Mouse (Mus musculus): ENCODE results near the gene Exoc3. TPM values are rescaled to one million over a fixed set of nuclear protein-coding genes. Genes with fewer than 3 reads are reported as not detected.
A peak's percentile ranks its signal among the peaks of the same experiment; 100 is the strongest.

Gene Exoc3
- polyA plus RNA-seq, 1 experiment from 2014 or later: 76.5 TPM

DNA sequence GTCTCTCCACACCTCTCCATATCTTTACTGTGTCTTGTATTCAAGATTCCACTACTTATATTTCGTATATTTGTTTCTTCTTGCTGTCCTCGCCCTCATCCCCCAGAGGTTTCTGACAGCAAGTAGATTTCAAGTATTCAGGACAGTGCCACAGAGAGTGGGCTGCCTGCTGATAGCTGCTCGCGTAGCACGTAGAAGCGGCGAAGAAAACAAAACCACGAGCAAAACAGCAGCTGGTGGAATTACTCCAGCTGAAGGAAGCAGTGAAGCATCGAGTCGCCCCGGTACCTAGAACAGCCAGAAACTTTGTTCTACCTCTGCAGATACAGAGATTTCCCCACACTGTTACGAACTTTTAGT, 434 bp upstream of the Exoc3 start:
- WGBS: 13% methylated on average over 12 of the region's 12 CpGs
- Histone ChIP-seq H3K4me1 (ENCODE audit: insufficient read depth) (no peaks in the 10 kb centered on the region), H3K4me3 (ENCODE audit: low read depth, low read length) (peak overlapping the region; percentile 62), H3K9ac (peak overlapping the region; percentile 64), H3K4me2 (peak overlapping the region; percentile 93), H3K36me3 (ENCODE audit: insufficient read depth) (peaks cover 12% of the 10 kb centered on the region), H3K9me3 (ENCODE audit: low read depth, low read length) (no peaks in the 10 kb centered on the region), H3K27me3 (ENCODE audit: insufficient read depth, low read length) (no peaks in the 10 kb centered on the region), H3K27ac (ENCODE audit: low read depth) (peak overlapping the region; percentile 89)
- no peak for TF ChIP-seq CTCF (IDR thresholded peaks at IDR 0.05; ENCODE audit: low read depth)
- DNase-seq (peak; percentile 38), ATAC-seq (ENCODE audit: insufficient read depth) (peak; percentile 76)

GRCm38 (mm10) chr13:74196451-74196850, 12.1 kb downstream of the Exoc3 start:
- Histone ChIP-seq H3K4me1 (ENCODE audit: insufficient read depth) (no peaks in the 10 kb centered on the region), H3K27me3 (ENCODE audit: insufficient read depth, low read length) (no peaks in the 10 kb centered on the region), H3K27ac (ENCODE audit: low read depth) (no peak overlapping the region), H3K9me3 (ENCODE audit: low read depth, low read length) (no peaks in the 10 kb centered on the region), H3K9ac (no peak overlapping the region), H3K36me3 (ENCODE audit: insufficient read depth) (peaks cover 37% of the 10 kb centered on the region), H3K4me3 (ENCODE audit: low read depth, low read length) (no peak overlapping the region), H3K4me2 (no peak overlapping the region)
- WGBS: 76% methylated on average over 3 of the region's 3 CpGs
- DNase-seq: no peak
- no peak for ATAC-seq (ENCODE audit: insufficient read depth)
- no peak for TF ChIP-seq CTCF (IDR thresholded peaks at IDR 0.05; ENCODE audit: low read depth)

DNA sequence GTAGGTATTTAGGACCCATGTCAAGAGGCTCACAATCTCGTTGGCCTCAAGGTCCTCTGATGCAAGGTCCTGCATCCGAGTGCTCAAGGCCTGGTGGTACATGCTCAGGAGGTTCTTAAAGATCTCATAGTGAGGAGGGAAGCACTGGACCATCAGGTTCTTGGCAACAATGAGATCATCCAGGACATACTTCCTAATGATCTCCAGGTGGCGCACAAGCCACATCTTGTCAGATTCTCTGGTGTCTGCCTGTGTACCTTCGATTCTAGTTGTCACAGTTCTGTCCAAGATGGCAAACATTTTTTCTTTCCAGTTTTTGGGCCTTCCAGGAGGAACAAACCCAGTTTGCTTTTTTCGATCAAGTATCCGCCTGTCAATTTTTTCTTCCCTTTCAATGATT, 15.9 kb downstream of the Exoc3 start:
- H3K36me3 ChIP-seq (ENCODE audit: insufficient read depth): peaks cover 57% of the 10 kb centered on the region
- 77% methylated on average over 6 of the region's 6 CpGs for WGBS

DNA sequence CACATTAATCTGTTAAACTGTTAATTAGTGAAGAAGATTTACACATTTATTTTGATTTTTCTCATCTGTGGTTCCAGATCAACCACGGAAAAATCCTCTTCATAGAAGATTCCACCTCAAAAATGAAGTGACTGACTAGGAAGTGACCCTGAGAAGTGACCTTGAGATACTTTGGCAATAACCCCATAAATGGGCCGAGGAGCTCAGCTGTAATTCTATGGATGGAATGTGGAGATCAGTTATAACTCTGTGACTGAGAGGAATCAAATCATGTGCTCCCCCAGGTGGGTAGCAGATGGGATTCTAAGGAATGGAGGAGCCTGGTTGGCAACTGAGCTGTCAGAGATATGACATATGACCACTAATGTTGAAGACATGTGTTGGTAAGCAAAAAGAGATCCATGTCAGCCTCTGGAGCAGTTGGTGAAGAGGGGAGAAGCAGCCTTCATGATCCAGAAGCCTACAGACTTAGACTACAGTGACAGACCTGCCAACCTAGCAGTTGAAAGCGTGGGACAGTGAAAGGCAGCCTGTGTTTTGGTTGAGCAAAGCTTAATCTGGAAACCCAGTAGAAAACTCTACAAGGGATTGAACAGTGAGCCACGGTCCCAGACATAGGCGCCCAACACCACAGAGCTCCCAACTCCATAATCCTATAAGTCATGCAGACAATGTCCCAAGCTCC, 25.4 kb downstream of the Exoc3 start:
- Histone ChIP-seq H3K4me2 (no peak overlapping the region), H3K9me3 (ENCODE audit: low read depth, low read length) (no peaks in the 10 kb centered on the region), H3K27me3 (ENCODE audit: insufficient read depth, low read length) (no peaks in the 10 kb centered on the region), H3K36me3 (ENCODE audit: insufficient read depth) (peaks cover 44% of the 10 kb centered on the region), H3K27ac (ENCODE audit: low read depth) (no peak overlapping the region), H3K4me1 (ENCODE audit: insufficient read depth) (no peaks in the 10 kb centered on the region), H3K4me3 (ENCODE audit: low read depth, low read length) (no peak overlapping the region), H3K9ac (no peak overlapping the region)
- no peak for TF ChIP-seq CTCF (IDR thresholded peaks at IDR 0.05; ENCODE audit: low read depth)
- ATAC-seq (ENCODE audit: insufficient read depth) (no peak), DNase-seq (no peak)
- 79% methylated on average over 5 of the region's 5 CpGs for WGBS

More for the DNA sequence above, 15.9 kb downstream of the Exoc3 start:
- Histone ChIP-seq H3K27ac (ENCODE audit: low read depth) (no peak overlapping the region), H3K4me2 (no peak overlapping the region), H3K4me3 (ENCODE audit: low read depth, low read length) (no peak overlapping the region), H3K4me1 (ENCODE audit: insufficient read depth) (no peaks in the 10 kb centered on the region), H3K27me3 (ENCODE audit: insufficient read depth, low read length) (no peaks in the 10 kb centered on the region), H3K9me3 (ENCODE audit: low read depth, low read length) (no peaks in the 10 kb centered on the region), H3K9ac (no peak overlapping the region)
- DNase-seq (peak; percentile 55), ATAC-seq (ENCODE audit: insufficient read depth) (no peak)
- TF ChIP-seq CTCF (IDR thresholded peaks at IDR 0.05; ENCODE audit: low read depth): peak; percentile 59

DNA sequence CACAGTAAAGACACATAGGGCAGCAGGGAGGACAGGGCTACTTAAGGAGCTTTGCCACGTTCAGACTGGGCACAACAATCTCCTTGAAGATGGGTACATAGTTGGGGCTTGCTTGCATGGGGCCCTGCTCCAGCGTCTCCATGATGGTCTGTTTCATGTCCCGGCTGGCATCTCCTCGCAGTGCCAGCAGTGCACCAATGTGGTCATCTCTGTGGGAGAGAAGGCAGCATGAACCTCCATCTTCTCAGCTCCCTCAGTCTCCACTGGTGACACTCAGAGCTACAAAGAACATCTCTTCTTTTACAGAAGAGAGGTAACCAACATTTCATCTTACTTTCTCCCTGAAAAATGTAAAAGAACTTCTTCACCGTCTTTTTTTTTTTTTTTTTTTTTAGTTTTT, 36.5 kb downstream of the Exoc3 start:
- Histone ChIP-seq H3K4me3 (ENCODE audit: low read depth, low read length) (no peak overlapping the region), H3K36me3 (ENCODE audit: insufficient read depth) (peaks cover 48% of the 10 kb centered on the region), H3K4me1 (ENCODE audit: insufficient read depth) (no peaks in the 10 kb centered on the region), H3K9ac (no peak overlapping the region), H3K27ac (ENCODE audit: low read depth) (no peak overlapping the region), H3K9me3 (ENCODE audit: low read depth, low read length) (no peaks in the 10 kb centered on the region), H3K4me2 (no peak overlapping the region), H3K27me3 (ENCODE audit: insufficient read depth, low read length) (no peaks in the 10 kb centered on the region)
- DNase-seq (no peak), ATAC-seq (ENCODE audit: insufficient read depth) (no peak)
- 92% methylated on average over 5 of the region's 5 CpGs for WGBS
- TF ChIP-seq CTCF (IDR thresholded peaks at IDR 0.05; ENCODE audit: low read depth): no peak

DNA sequence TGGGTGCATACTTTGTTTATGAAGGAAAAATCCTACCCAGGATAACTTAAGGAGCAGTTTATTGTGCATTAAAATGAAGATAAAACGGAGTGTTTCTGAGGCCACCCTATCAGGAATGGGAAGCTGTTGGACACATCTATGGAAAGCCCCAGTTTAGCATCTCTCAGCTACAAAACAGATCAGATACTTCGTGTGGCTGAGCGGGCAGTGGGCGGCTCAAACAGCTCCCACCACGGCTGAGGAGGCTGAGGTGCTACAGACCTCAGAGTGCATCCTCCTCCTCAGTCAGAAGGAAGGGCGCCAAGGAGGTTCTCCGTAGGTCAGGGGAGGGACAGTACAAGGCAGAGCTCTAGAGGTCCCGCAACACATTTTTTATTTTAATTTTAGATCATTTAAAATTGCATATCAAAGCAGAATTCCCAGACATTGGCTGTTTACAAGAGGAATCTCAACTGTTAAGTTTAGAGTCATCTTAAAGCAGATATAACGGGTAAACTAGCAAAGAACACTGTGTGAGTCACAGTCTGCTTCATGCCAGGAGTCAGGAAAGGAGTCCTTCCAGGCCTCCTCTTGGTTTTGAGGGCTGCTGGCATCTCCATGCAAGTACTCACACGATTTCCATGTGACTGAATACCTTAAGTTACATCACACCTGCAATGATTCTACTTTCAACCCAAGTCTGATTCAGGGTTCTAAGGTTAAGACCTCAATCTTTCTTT, 38.9 kb downstream of the Exoc3 start:
- no peak for ATAC-seq (ENCODE audit: insufficient read depth)
- DNase-seq: no peak
- no peaks in the 10 kb centered on the region for H3K9me3 ChIP-seq (ENCODE audit: low read depth, low read length)
- H3K4me2 ChIP-seq: no peak overlapping the region
- no peak overlapping the region for H3K4me3 ChIP-seq (ENCODE audit: low read depth, low read length)
- no peak overlapping the region for H3K27ac ChIP-seq (ENCODE audit: low read depth)
- H3K9ac ChIP-seq: no peak overlapping the region
- 82% methylated on average over 10 of the region's 10 CpGs for WGBS
- H3K4me1 ChIP-seq (ENCODE audit: insufficient read depth): no peaks in the 10 kb centered on the region; the same call in 1 of the 2 replicates
- TF ChIP-seq CTCF (IDR thresholded peaks at IDR 0.05; ENCODE audit: low read depth): no peak
- no peaks in the 10 kb centered on the region for H3K27me3 ChIP-seq (ENCODE audit: insufficient read depth, low read length)
- peaks cover 42% of the 10 kb centered on the region for H3K36me3 ChIP-seq (ENCODE audit: insufficient read depth)

DNA sequence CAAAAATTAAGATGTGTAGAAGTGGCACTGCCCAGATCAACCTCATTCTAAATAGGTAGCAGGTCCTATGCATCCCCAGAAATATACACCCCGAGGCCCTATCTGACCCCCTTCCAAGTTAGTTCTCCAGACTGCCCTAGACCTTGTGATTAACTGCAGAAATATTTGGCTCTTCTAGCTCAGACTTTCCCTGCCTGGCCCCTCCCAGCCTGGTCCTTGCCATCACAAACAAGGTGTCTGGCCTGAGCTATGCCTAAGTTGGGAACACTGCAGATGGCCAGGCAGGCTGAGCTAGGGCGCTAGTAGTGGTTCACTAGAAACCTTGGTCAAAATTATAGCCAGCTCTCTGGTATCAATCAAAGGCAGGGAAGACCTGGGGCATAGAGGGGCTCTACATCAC, 41.0 kb downstream of the Exoc3 start:
- H3K4me1 ChIP-seq (ENCODE audit: insufficient read depth): no peaks in the 10 kb centered on the region; the same call in 1 of the 2 replicates
- no peaks in the 10 kb centered on the region for H3K27me3 ChIP-seq (ENCODE audit: insufficient read depth, low read length)
- DNase-seq (no peak), ATAC-seq (ENCODE audit: insufficient read depth) (peak; percentile 15; the same call in 1 of the 2 replicates)
- H3K36me3 ChIP-seq (ENCODE audit: insufficient read depth): peaks cover 21% of the 10 kb centered on the region
- no peak overlapping the region for H3K9ac ChIP-seq
- no peak for TF ChIP-seq CTCF (IDR thresholded peaks at IDR 0.05; ENCODE audit: low read depth)
- WGBS: 68% methylated on average over 2 of the region's 2 CpGs
- no peak overlapping the region for H3K27ac ChIP-seq (ENCODE audit: low read depth)
- no peaks in the 10 kb centered on the region for H3K9me3 ChIP-seq (ENCODE audit: low read depth, low read length)
- peak overlapping the region; percentile 71; the same call in 1 of the 2 replicates for H3K4me2 ChIP-seq
- H3K4me3 ChIP-seq (ENCODE audit: low read depth, low read length): no peak overlapping the region
